Mouse (Mus musculus): Measurements from ENCODE around the gene Ctrb1. TPM values are rescaled to one million over a fixed set of nuclear protein-coding genes. Genes with fewer than 3 reads are reported as not detected.
A peak's percentile ranks its signal among the peaks of the same experiment; 100 is the strongest.

Ctrb1 gene
- polyA plus RNA-seq, 1 experiment from 2014 or later: not detected

DNA sequence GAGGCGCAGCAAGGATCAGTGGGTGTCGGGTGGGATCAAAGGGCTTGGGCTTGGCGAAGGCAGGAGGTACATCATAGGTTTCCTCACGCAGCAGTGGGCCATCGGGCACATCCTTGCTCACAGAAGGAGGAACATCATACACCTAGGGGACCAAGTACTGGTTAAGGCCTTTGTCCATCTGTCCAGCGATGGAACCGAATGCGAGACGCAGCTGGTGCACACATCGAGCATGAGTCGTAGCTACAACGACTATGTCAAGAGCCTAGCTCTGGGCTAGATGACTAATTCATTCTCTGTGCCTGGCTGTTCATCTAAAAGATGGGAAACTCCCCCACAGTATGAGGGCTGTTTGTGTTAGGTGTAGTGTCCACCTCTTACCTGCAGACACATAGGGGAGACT is 23.5 kb upstream of the Ctrb1 start:
- Histone ChIP-seq H3K9me3 (ENCODE audit: control insufficient read depth, low read length) (no peaks in the 10 kb centered on the region), H3K9ac (ENCODE audit: low read depth, low read length) (no peak overlapping the region), H3K4me3 (ENCODE audit: low read depth, low read length) (no peak overlapping the region), H3K4me2 (replicated peaks; ENCODE audit: low read depth, low read length) (no peak overlapping the region), H3K27me3 (ENCODE audit: control insufficient read depth, insufficient read depth, low read length) (no peaks in the 10 kb centered on the region), H3K36me3 (ENCODE audit: control insufficient read depth, insufficient read depth, low read length) (peaks cover 15% of the 10 kb centered on the region), H3K4me1 (replicated peaks; ENCODE audit: control insufficient read depth, insufficient read depth, low read length) (peaks cover 20% of the 10 kb centered on the region), H3K27ac (ENCODE audit: low read depth, low read length) (no peak overlapping the region)
- DNase-seq (ENCODE audit: low spot score) (no peak), ATAC-seq (ENCODE audit: low FRiP score) (no peak)
- 96% methylated on average over 12 of the region's 12 CpGs for WGBS

DNA sequence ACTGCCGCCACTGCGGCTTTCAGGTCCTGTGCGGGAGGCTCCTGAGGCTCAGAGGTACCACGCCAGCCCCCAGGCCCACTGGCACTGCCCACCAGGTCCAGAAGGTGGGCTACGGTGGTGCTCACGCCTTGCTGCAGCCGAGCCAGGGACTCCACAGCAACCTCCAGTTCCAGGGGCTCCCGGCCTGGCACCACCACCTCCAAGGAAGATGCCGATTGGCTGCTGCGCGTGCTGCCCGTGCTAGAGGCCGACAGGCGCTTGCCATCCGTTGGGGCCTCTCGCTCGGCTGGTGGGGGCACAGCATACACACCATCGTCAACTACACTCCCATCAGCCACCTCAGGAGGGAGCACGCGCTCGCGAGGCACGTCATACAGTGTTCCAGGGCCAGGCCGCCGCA is 23.0 kb upstream of the Ctrb1 start:
- H3K27me3 ChIP-seq (ENCODE audit: control insufficient read depth, insufficient read depth, low read length): no peaks in the 10 kb centered on the region
- H3K27ac ChIP-seq (ENCODE audit: low read depth, low read length): no peak overlapping the region
- no peak overlapping the region for H3K4me2 ChIP-seq (replicated peaks; ENCODE audit: low read depth, low read length)
- no peak for ATAC-seq (ENCODE audit: low FRiP score)
- no peaks in the 10 kb centered on the region for H3K9me3 ChIP-seq (ENCODE audit: control insufficient read depth, low read length)
- H3K4me3 ChIP-seq (ENCODE audit: low read depth, low read length): no peak overlapping the region
- H3K4me1 ChIP-seq (replicated peaks; ENCODE audit: control insufficient read depth, insufficient read depth, low read length): peaks cover 20% of the 10 kb centered on the region
- no peak overlapping the region for H3K9ac ChIP-seq (ENCODE audit: low read depth, low read length)
- WGBS: 95% methylated on average over 25 of the region's 25 CpGs
- no peak for DNase-seq (ENCODE audit: low spot score)
- peaks cover 15% of the 10 kb centered on the region for H3K36me3 ChIP-seq (ENCODE audit: control insufficient read depth, insufficient read depth, low read length)

DNA sequence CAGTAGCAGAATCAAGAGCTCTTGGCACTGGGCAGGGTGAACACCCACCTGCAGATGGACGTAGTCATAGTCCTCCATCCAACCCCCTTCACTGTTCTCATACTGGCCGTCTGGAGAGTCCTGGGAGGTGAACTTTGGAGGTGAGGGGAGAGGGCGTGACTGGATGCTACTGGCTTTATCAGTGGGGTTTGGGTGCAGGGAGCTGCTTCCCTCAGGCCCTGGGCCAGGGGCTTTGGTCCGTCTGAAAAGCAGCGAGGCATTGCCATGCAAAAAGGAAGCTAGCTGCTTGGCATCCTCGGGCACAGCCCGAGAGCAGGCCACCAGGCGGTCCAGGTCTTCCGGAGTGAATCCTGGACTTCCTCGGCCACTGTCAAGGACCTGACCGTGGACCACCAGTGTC is 22.5 kb upstream of the Ctrb1 start:
- Histone ChIP-seq H3K4me1 (replicated peaks; ENCODE audit: control insufficient read depth, insufficient read depth, low read length) (peaks cover 20% of the 10 kb centered on the region), H3K4me2 (replicated peaks; ENCODE audit: low read depth, low read length) (no peak overlapping the region), H3K9me3 (ENCODE audit: control insufficient read depth, low read length) (no peaks in the 10 kb centered on the region), H3K36me3 (ENCODE audit: control insufficient read depth, insufficient read depth, low read length) (peaks cover 15% of the 10 kb centered on the region), H3K27ac (ENCODE audit: low read depth, low read length) (no peak overlapping the region), H3K9ac (ENCODE audit: low read depth, low read length) (no peak overlapping the region), H3K4me3 (ENCODE audit: low read depth, low read length) (no peak overlapping the region), H3K27me3 (ENCODE audit: control insufficient read depth, insufficient read depth, low read length) (no peaks in the 10 kb centered on the region)
- WGBS: 95% methylated on average over 11 of the region's 11 CpGs
- ATAC-seq (ENCODE audit: low FRiP score) (no peak), DNase-seq (ENCODE audit: low spot score) (no peak)

DNA sequence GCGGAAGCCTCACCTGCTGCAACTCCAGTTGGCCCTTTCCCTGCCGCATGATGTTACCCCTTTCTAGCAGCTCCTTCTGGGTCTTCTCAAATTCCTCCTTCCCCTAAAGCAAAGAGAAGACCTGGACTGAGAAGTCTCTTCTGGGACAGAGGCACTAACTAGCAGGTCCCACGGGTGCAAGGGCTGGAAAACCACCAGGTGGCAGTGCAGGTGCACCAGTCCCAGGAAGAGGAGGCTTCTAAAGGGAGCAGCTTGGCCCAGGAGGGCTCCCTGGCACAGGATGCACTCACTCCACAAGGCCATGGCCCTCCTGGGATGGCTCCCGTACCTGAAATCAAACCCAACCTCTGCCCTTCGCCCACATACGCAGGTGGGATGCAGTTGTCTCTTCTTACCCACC is 21.8 kb upstream of the Ctrb1 start:
- no peak overlapping the region for H3K9ac ChIP-seq (ENCODE audit: low read depth, low read length)
- no peaks in the 10 kb centered on the region for H3K27me3 ChIP-seq (ENCODE audit: control insufficient read depth, insufficient read depth, low read length)
- ATAC-seq (ENCODE audit: low FRiP score): no peak
- H3K4me2 ChIP-seq (replicated peaks; ENCODE audit: low read depth, low read length): no peak overlapping the region
- WGBS: 86% methylated on average over 6 of the region's 6 CpGs
- no peak overlapping the region for H3K4me3 ChIP-seq (ENCODE audit: low read depth, low read length)
- H3K36me3 ChIP-seq (ENCODE audit: control insufficient read depth, insufficient read depth, low read length): peaks cover 15% of the 10 kb centered on the region
- H3K9me3 ChIP-seq (ENCODE audit: control insufficient read depth, low read length): no peaks in the 10 kb centered on the region
- H3K27ac ChIP-seq (ENCODE audit: low read depth, low read length): no peak overlapping the region
- DNase-seq (ENCODE audit: low spot score): peak; percentile 64
- H3K4me1 ChIP-seq (replicated peaks; ENCODE audit: control insufficient read depth, insufficient read depth, low read length): peaks cover 13% of the 10 kb centered on the region

- ATAC-seq (ENCODE audit: low FRiP score) (no peak), DNase-seq (ENCODE audit: low spot score) (no peak)
- no peak overlapping the region for H3K4me3 ChIP-seq (ENCODE audit: low read depth, low read length)
- no peaks in the 10 kb centered on the region for H3K9me3 ChIP-seq (ENCODE audit: control insufficient read depth, low read length)
- no peak overlapping the region for H3K27ac ChIP-seq (ENCODE audit: low read depth, low read length)
- H3K36me3 ChIP-seq (ENCODE audit: control insufficient read depth, insufficient read depth, low read length): peaks cover 15% of the 10 kb centered on the region
- 78% methylated on average over 9 of the region's 9 CpGs for WGBS
- H3K4me2 ChIP-seq (replicated peaks; ENCODE audit: low read depth, low read length): no peak overlapping the region
- H3K27me3 ChIP-seq (ENCODE audit: control insufficient read depth, insufficient read depth, low read length): no peaks in the 10 kb centered on the region
- no peak overlapping the region for H3K9ac ChIP-seq (ENCODE audit: low read depth, low read length)
- H3K4me1 ChIP-seq (replicated peaks; ENCODE audit: control insufficient read depth, insufficient read depth, low read length): peaks cover 9% of the 10 kb centered on the region
Measured at GRCm38 (mm10) chr8:111712135-111712534, 21.3 kb upstream of the Ctrb1 start.

DNA sequence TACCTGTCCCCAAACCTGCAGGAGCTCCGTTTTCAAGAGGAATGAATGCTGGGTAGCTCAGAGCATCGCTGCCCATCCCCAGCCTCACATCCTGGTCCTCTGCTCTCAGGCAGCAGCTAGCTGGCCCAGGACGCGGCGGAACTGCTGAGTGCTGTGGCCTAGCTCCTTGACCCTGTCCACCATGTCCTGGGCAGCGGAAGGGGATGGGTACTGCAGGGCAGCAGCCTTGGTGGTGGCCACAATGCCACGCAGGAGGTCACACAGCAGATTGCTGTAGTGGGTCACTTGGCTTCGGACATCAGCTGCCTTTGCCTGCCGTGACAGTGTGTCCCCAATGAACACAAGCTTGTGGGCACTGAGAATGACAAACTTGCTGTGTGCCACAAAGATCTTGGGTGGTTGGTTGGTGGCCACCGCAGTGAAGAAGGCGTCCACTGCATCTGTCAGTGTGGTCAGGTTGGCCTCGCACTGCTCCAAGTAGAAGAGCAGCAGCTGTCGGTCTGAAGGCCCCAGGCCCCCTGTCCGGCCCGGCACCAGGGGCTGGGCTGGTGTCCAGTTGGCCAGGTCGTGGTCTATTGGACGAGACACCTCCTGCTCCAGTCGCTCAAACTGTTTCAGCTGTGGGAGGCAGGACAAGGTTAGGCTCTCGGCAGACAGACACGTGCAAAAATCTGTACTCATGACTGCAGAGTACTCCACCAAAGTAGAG is 20.1 kb upstream of the Ctrb1 start:
- Histone ChIP-seq H3K4me2 (replicated peaks; ENCODE audit: low read depth, low read length) (no peak overlapping the region), H3K27me3 (ENCODE audit: control insufficient read depth, insufficient read depth, low read length) (no peaks in the 10 kb centered on the region), H3K4me3 (ENCODE audit: low read depth, low read length) (no peak overlapping the region), H3K4me1 (replicated peaks; ENCODE audit: control insufficient read depth, insufficient read depth, low read length) (no peaks in the 10 kb centered on the region), H3K27ac (ENCODE audit: low read depth, low read length) (no peak overlapping the region), H3K9ac (ENCODE audit: low read depth, low read length) (no peak overlapping the region), H3K36me3 (ENCODE audit: control insufficient read depth, insufficient read depth, low read length) (peaks cover 15% of the 10 kb centered on the region), H3K9me3 (ENCODE audit: control insufficient read depth, low read length) (no peaks in the 10 kb centered on the region)
- WGBS: 90% methylated on average over 20 of the region's 20 CpGs
- DNase-seq (ENCODE audit: low spot score) (no peak), ATAC-seq (ENCODE audit: low FRiP score) (no peak)

- Histone ChIP-seq H3K4me3 (ENCODE audit: low read depth, low read length) (no peak overlapping the region), H3K27me3 (ENCODE audit: control insufficient read depth, insufficient read depth, low read length) (no peaks in the 10 kb centered on the region), H3K27ac (ENCODE audit: low read depth, low read length) (no peak overlapping the region), H3K36me3 (ENCODE audit: control insufficient read depth, insufficient read depth, low read length) (peaks cover 15% of the 10 kb centered on the region), H3K9ac (ENCODE audit: low read depth, low read length) (no peak overlapping the region), H3K9me3 (ENCODE audit: control insufficient read depth, low read length) (no peaks in the 10 kb centered on the region), H3K4me1 (replicated peaks; ENCODE audit: control insufficient read depth, insufficient read depth, low read length) (no peaks in the 10 kb centered on the region), H3K4me2 (replicated peaks; ENCODE audit: low read depth, low read length) (no peak overlapping the region)
- DNase-seq (ENCODE audit: low spot score) (no peak), ATAC-seq (ENCODE audit: low FRiP score) (no peak)
- 57% methylated on average over 1 of the region's 1 CpGs for WGBS
Measured at GRCm38 (mm10) chr8:111709223-111709622, 18.4 kb upstream of the Ctrb1 start.

GRCm38 (mm10) chr8:111708265-111708664 is 17.5 kb upstream of the Ctrb1 start:
- Histone ChIP-seq H3K27ac (ENCODE audit: low read depth, low read length) (no peak overlapping the region), H3K9ac (ENCODE audit: low read depth, low read length) (no peak overlapping the region), H3K4me2 (replicated peaks; ENCODE audit: low read depth, low read length) (no peak overlapping the region), H3K27me3 (ENCODE audit: control insufficient read depth, insufficient read depth, low read length) (no peaks in the 10 kb centered on the region), H3K36me3 (ENCODE audit: control insufficient read depth, insufficient read depth, low read length) (peaks cover 10% of the 10 kb centered on the region; the same call in 1 of the 2 replicates), H3K4me1 (replicated peaks; ENCODE audit: control insufficient read depth, insufficient read depth, low read length) (no peaks in the 10 kb centered on the region), H3K4me3 (ENCODE audit: low read depth, low read length) (no peak overlapping the region), H3K9me3 (ENCODE audit: control insufficient read depth, low read length) (no peaks in the 10 kb centered on the region)
- 95% methylated on average over 6 of the region's 6 CpGs for WGBS
- DNase-seq (ENCODE audit: low spot score) (no peak), ATAC-seq (ENCODE audit: low FRiP score) (no peak)

- ATAC-seq (ENCODE audit: low FRiP score): no peak
- Histone ChIP-seq H3K4me2 (replicated peaks; ENCODE audit: low read depth, low read length) (no peak overlapping the region), H3K9ac (ENCODE audit: low read depth, low read length) (no peak overlapping the region), H3K4me3 (ENCODE audit: low read depth, low read length) (no peak overlapping the region), H3K9me3 (ENCODE audit: control insufficient read depth, low read length) (no peaks in the 10 kb centered on the region), H3K27me3 (ENCODE audit: control insufficient read depth, insufficient read depth, low read length) (no peaks in the 10 kb centered on the region), H3K27ac (ENCODE audit: low read depth, low read length) (no peak overlapping the region), H3K36me3 (ENCODE audit: control insufficient read depth, insufficient read depth, low read length) (0 out of 2 replicates have a peak, but pooled peaks cover 3% of the 10 kb centered on the region), H3K4me1 (replicated peaks; ENCODE audit: control insufficient read depth, insufficient read depth, low read length) (no peaks in the 10 kb centered on the region)
- no peak for DNase-seq (ENCODE audit: low spot score)
- 70% methylated on average over 5 of the region's 5 CpGs for WGBS
Measured at GRCm38 (mm10) chr8:111705699-111706098, 14.9 kb upstream of the Ctrb1 start.

Measured in hindbrain, embryonic 11.5 days (tissue).